Mouse (Mus musculus) C2C12 (cell line): Measurements from ENCODE around the gene Glb1l.

ENCODE experiments used
- CEBPB ChIP-seq: IDR thresholded peaks from one replicate; pipeline ENCODE4 v1.6.1; 2011; ENCODE audit warnings: low read depth, mild to moderate bottlenecking, control low read depth, moderate library complexity
- CTCF ChIP-seq: IDR thresholded peaks from one replicate; pipeline ENCODE4 v1.5.1; 2011; ENCODE audit not compliant: control insufficient read depth, insufficient read depth, insufficient read length
- MAX ChIP-seq: IDR thresholded peaks from one replicate; pipeline ENCODE4 v1.6.1; 2011; ENCODE audit warnings: mild to moderate bottlenecking, control low read depth
- MYOD1 ChIP-seq: IDR thresholded peaks from one replicate; pipeline ENCODE4 v1.6.1; 2011; ENCODE audit warnings: low read depth; ENCODE audit not compliant: control insufficient read depth, insufficient read length
- MYOG ChIP-seq: IDR thresholded peaks from one replicate; pipeline ENCODE4 v1.6.1; 2011; ENCODE audit not compliant: control insufficient read depth, insufficient read length; ENCODE audit errors: extremely low read depth
- USF1 ChIP-seq: IDR thresholded peaks from one replicate; pipeline ENCODE4 v1.6.1; 2011; ENCODE audit warnings: low read depth, mild to moderate bottlenecking, control low read depth, moderate library complexity

- TF ChIP-seq CTCF, result no peak
- no peak for TF ChIP-seq MYOG
- TF ChIP-seq CEBPB, result no peak
- no peak for TF ChIP-seq USF1
- TF ChIP-seq MAX, result no peak
- TF ChIP-seq MYOD1, result no peak
Measured at GRCm38 (mm10) chr1:75214442-75214841, 3.8 kb upstream of the Glb1l start.
